Mouse (Mus musculus): ENCODE results near the gene Zfp641. TPM values are rescaled to one million over a fixed set of nuclear protein-coding genes. Genes with fewer than 3 reads are reported as not detected.

Gene Zfp641
- 12.3 and 14.1 TPM in 2 replicates for polyA plus RNA-seq (2015; fragmentation: Nextera tagmentation; extraction: Ambion mirVana)

DNA sequence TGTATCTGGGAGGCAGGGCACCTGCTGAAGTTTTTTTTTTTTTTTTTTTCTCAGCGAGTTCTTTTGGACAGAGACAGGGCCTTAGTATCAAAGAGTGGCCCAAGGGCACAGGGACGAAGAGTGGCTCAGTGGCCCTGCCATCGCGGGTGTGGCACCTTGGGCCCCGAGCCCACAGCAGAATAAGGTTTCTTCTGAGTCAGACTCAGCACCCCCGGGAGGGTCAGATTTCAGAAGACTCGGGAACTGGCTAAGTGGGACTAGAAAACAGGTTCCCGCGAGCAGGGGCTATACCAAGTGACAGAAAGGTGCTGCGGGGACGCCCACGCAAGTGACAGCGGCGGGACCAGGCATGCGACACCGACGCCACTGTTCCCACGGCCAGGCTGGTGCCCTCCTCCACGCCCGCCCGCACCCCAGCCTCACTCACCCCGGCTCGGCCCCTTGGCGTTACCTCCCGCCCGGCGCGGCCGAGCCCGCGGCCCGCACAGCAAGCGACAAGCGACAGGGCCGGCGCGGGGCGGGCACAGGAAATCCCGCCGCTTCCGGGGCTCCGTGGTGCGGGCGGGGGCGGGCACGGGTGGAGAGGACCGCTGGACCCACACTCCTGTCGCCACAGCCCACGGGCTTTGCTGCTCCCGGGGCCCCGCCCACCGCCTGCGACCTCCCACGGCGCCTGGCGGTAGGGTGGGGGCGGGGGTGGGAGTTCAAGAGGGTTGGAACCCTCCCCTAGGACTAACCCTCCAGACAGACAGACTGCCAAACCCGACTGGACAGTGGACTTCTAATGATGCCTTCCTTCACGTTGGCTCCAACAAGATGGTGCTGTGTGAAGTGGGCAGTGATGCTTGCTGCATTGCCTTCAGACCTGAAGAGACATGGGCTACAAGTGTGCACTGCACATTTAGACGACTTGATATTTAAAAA is at the start of gene Zfp641:
TSS of gene Zfp641 (minus strand) at position 534 of the 924 bp plus-strand sequence.
- no peaks in the 10 kb centered on the region for H3K36me3 ChIP-seq (replicated peaks)
- H3K4me3 ChIP-seq: peak within 1 kb of the TSS; percentile 87
- ATAC-seq (replicated peaks): peak; percentile 84
- peak within 1 kb of the TSS; percentile 43 for H3K27ac ChIP-seq
- H3K27me3 ChIP-seq (replicated peaks): no peaks in the 10 kb centered on the region
- 2% methylated on average over 54 of the region's 60 CpGs for WGBS
- H3K9ac ChIP-seq: peak within 1 kb of the TSS; percentile 86
- 0 out of 2 replicates have a peak, but pooled peaks cover under 1% of the 10 kb centered on the region for H3K9me3 ChIP-seq
- peak within 1 kb of the TSS; percentile 86 for H3K4me2 ChIP-seq
- 0 out of 2 replicates have a peak, but pooled peaks cover 6% of the 10 kb centered on the region for H3K4me1 ChIP-seq

DNA sequence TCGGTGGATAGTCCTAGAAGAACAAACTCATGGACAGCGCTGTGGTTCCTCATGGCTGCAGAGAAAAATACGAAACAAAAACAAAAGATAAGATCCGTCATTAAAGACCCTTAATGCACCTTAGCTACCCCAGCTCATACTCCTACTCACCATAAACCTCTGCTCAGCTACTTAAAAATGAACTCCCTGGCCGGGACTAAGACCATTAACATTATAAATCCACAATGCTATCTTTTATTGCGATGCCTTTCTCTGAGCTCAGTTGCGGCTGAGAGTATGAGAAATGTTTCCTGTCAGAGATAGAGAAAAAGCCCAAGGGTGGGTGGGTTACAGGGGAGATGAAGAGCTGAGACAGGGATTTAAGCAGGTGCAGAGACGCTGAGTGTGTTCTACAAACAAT is 44.9 kb upstream of the Zfp641 start, which contains the start of gene Olfr284:
TSS of gene Olfr284 (minus strand) at position 101 of the 400 bp plus-strand sequence.
- H3K27ac ChIP-seq: no peak within 1 kb of the TSS
- no peaks in the 10 kb centered on the region for H3K27me3 ChIP-seq (replicated peaks)
- no peak within 1 kb of the TSS for H3K4me3 ChIP-seq
- no peak within 1 kb of the TSS for H3K4me2 ChIP-seq
- no peaks in the 10 kb centered on the region for H3K4me1 ChIP-seq
- H3K9me3 ChIP-seq: no peaks in the 10 kb centered on the region
- no peaks in the 10 kb centered on the region for H3K36me3 ChIP-seq (replicated peaks)
- H3K9ac ChIP-seq: no peak within 1 kb of the TSS
- WGBS: 84% methylated on average over 8 of the region's 8 CpGs
- ATAC-seq (replicated peaks): no peak

DNA sequence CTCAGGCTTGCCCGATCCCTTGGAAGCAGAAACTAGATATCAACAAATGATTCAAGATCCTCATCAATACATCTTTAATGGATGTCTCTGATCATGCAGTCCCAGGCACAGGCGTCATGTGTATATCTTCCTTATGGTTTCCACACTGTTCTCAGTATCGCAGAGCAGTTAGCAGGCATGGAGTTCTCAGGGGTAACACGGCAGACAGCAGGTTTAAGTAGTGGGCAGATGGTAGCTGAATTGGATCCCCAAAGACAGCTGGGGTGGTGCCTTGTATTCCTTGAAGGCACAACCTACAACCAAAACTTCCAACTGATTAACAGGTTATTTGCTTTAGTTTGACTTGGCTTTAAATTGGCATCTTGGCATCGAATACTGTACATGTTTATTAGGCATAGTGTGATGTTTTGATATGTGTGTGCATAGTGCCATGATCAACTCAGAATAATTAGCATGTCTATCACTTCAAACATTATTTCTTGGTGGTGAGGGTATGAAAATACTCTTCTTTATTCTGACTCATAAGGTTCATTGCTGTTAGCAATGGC is 21.3 kb upstream of the Zfp641 start, which contains the start of gene Olfr285:
TSS of gene Olfr285 (minus strand) at position 177 of the 548 bp plus-strand sequence.
- no peak within 1 kb of the TSS for H3K27ac ChIP-seq
- no peak within 1 kb of the TSS for H3K4me3 ChIP-seq
- no peaks in the 10 kb centered on the region for H3K9me3 ChIP-seq
- H3K4me1 ChIP-seq: no peaks in the 10 kb centered on the region
- H3K27me3 ChIP-seq (replicated peaks): no peaks in the 10 kb centered on the region
- H3K4me2 ChIP-seq: no peak within 1 kb of the TSS
- H3K9ac ChIP-seq: no peak within 1 kb of the TSS
- no peaks in the 10 kb centered on the region for H3K36me3 ChIP-seq (replicated peaks)
- WGBS: 93% methylated on average over 5 of the region's 5 CpGs
- no peak for ATAC-seq (replicated peaks)

- H3K4me3 ChIP-seq: no peak overlapping the region
- no peak for ATAC-seq (replicated peaks)
- no peaks in the 10 kb centered on the region for H3K36me3 ChIP-seq (replicated peaks)
- no peaks in the 10 kb centered on the region for H3K9me3 ChIP-seq
- H3K9ac ChIP-seq: no peak overlapping the region
- no peak overlapping the region for H3K4me2 ChIP-seq
- WGBS: 52% methylated on average over 6 of the region's 6 CpGs
- H3K4me1 ChIP-seq: no peaks in the 10 kb centered on the region
- H3K27me3 ChIP-seq (replicated peaks): no peaks in the 10 kb centered on the region
- H3K27ac ChIP-seq: no peak overlapping the region
Measured at GRCm38 (mm10) chr15:98315703-98316102, 19.7 kb upstream of the Zfp641 start.

DNA sequence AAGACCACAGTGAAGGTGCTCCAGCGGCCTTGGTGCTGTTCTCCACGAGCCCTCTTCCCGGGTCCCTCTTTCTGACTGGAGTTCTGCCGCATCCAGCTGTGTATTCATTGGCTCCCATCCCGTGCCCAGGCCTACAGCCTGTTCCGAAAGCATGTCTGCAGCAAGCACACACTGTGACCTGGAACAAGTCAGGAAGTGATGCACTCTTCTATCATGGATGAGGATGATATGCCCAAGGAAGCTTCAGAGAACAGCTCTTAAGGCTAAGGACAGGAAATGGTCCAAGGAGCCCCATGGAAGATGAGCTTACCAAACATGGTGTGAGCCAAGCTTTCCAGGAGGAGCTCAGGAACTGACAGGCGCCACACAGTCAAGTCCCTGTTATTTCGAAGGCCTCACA is 2.3 kb downstream of the Zfp641 start:
- H3K4me2 ChIP-seq: no peak overlapping the region
- H3K27me3 ChIP-seq (replicated peaks): no peaks in the 10 kb centered on the region
- 90% methylated on average over 8 of the region's 8 CpGs for WGBS
- peaks cover 9% of the 10 kb centered on the region; the same call in 1 of the 2 replicates for H3K36me3 ChIP-seq (replicated peaks)
- no peak overlapping the region for H3K9ac ChIP-seq
- H3K9me3 ChIP-seq: no peaks in the 10 kb centered on the region
- 0 out of 2 replicates have a peak, but pooled peaks cover 6% of the 10 kb centered on the region for H3K4me1 ChIP-seq
- H3K4me3 ChIP-seq: no peak overlapping the region
- no peak for ATAC-seq (replicated peaks)
- H3K27ac ChIP-seq: no peak overlapping the region

- Histone ChIP-seq H3K9me3 (no peaks in the 10 kb centered on the region), H3K9ac (no peak overlapping the region), H3K4me2 (no peak overlapping the region), H3K4me1 (no peaks in the 10 kb centered on the region), H3K27me3 (replicated peaks) (no peaks in the 10 kb centered on the region), H3K36me3 (replicated peaks) (peaks cover 16% of the 10 kb centered on the region; the same call in 1 of the 2 replicates), H3K27ac (no peak overlapping the region), H3K4me3 (no peak overlapping the region)
- no peak for ATAC-seq (replicated peaks)
- WGBS: 70% methylated on average over 12 of the region's 12 CpGs
Measured at GRCm38 (mm10) chr15:98288566-98288965, 7.4 kb downstream of the Zfp641 start.

- Histone ChIP-seq H3K4me2 (no peak overlapping the region), H3K27me3 (replicated peaks) (no peaks in the 10 kb centered on the region), H3K36me3 (replicated peaks) (peaks cover 16% of the 10 kb centered on the region; the same call in 1 of the 2 replicates), H3K9me3 (no peaks in the 10 kb centered on the region), H3K9ac (no peak overlapping the region), H3K27ac (no peak overlapping the region), H3K4me1 (no peaks in the 10 kb centered on the region), H3K4me3 (no peak overlapping the region)
- 78% methylated on average over 7 of the region's 7 CpGs for WGBS
- ATAC-seq (replicated peaks): no peak
Measured at GRCm38 (mm10) chr15:98286418-98286817, 9.5 kb downstream of the Zfp641 start.

- Histone ChIP-seq H3K4me3 (no peak overlapping the region), H3K9me3 (no peaks in the 10 kb centered on the region), H3K27me3 (replicated peaks) (no peaks in the 10 kb centered on the region), H3K9ac (no peak overlapping the region), H3K27ac (no peak overlapping the region), H3K4me2 (no peak overlapping the region), H3K36me3 (replicated peaks) (no peaks in the 10 kb centered on the region), H3K4me1 (no peaks in the 10 kb centered on the region)
- 85% methylated on average over 7 of the region's 7 CpGs for WGBS
- no peak for ATAC-seq (replicated peaks)
Measured at GRCm38 (mm10) chr15:98257776-98258175, 38.2 kb downstream of the Zfp641 start.

DNA sequence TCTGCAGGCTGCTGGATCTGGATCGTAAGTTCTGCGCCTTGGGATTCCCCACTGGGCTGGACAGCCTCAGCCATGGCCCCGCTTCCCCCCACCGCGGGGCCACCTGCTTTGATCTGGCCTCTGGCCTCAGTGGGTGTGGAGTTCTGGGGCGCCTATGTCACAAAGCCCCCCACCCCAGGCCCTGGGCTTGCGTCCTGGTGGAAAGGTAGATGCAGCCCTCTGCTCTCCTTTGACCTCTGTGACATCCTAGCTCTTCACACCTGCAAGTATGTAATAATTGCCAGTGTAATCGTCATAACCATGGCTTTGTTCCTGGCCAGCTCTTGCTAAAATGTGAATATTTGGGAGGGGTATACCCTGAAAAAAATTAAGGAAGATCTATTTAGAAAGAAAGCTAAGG is 38.8 kb downstream of the Zfp641 start, which contains the start of gene H1fnt:
TSS of gene H1fnt (minus strand) at position 101 of the 400 bp plus-strand sequence.
- H3K9ac ChIP-seq: no peak within 1 kb of the TSS
- WGBS: 88% methylated on average over 8 of the region's 8 CpGs
- H3K4me1 ChIP-seq: no peaks in the 10 kb centered on the region
- no peaks in the 10 kb centered on the region for H3K36me3 ChIP-seq (replicated peaks)
- H3K9me3 ChIP-seq: no peaks in the 10 kb centered on the region
- no peak for ATAC-seq (replicated peaks)
- no peak within 1 kb of the TSS for H3K4me2 ChIP-seq
- no peak within 1 kb of the TSS for H3K4me3 ChIP-seq
- H3K27me3 ChIP-seq (replicated peaks): no peaks in the 10 kb centered on the region
- H3K27ac ChIP-seq: no peak within 1 kb of the TSS

DNA sequence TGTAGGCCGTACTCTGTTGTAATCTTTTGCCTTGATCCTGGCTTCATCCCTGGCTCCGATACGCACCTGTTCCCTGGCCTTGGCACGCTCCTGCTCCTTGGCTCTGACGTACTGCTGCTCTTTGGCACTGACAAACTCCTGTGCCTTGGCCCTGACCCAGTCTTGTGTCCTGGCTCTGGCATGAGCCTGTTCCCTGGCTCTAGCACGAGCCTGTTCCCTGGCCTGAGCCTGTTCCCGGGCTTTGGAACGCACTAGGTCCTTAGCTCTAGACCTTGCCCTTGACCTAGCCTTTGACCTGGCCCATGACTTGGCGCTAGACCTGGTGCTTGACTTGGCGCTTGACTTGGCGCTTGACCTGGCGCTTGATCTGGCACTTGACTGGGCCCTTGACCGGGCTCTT is 39.7 kb downstream of the Zfp641 start:
- H3K27me3 ChIP-seq (replicated peaks): no peaks in the 10 kb centered on the region
- no peaks in the 10 kb centered on the region for H3K4me1 ChIP-seq
- 92% methylated on average over 13 of the region's 13 CpGs for WGBS
- ATAC-seq (replicated peaks): no peak
- no peaks in the 10 kb centered on the region for H3K9me3 ChIP-seq
- no peak overlapping the region for H3K9ac ChIP-seq
- H3K36me3 ChIP-seq (replicated peaks): no peaks in the 10 kb centered on the region
- no peak overlapping the region for H3K4me3 ChIP-seq
- no peak overlapping the region for H3K27ac ChIP-seq
- no peak overlapping the region for H3K4me2 ChIP-seq
